Mouse (Mus musculus) neural tube, embryonic 14.5 days (tissue): ENCODE measurements around the gene Ctnna3. TPM values are rescaled to one million over a fixed set of nuclear protein-coding genes. Genes with fewer than 3 reads are reported as not detected.
"Not testable (repeated sequence)": the region's sequence is repeated elsewhere in the genome, so short reads cannot be mapped to it uniquely, and the experiment has no call there.

Experiments
- ATAC-seq: fragments of 200-750 bp; cut with Nextera tagmentation; 2 replicates; pipeline ENCODE4 v1.8.0; 2017; ENCODE audit warnings: low read depth, mild to moderate bottlenecking, moderate TSS enrichment, moderate library complexity
- H3K27ac ChIP-seq: fragments of 300-500 bp; sonication (generic); 2 replicates; pipeline ENCODE4 v1.5.1; 2014; ENCODE audit warnings: low read depth, mild to moderate bottlenecking, control low read depth, low read length, moderate library complexity, mixed read lengths
- H3K27me3 ChIP-seq: fragments of 300-500 bp; sonication (generic); 2 replicates; pipeline ENCODE4 v1.6.1; 2014; ENCODE audit warnings: low read length; ENCODE audit not compliant: control insufficient read depth, insufficient read depth
- H3K36me3 ChIP-seq: fragments of 300-500 bp; sonication (generic); 2 replicates; pipeline ENCODE4 v1.6.1; 2014; ENCODE audit warnings: low read length, mixed read lengths; ENCODE audit not compliant: control insufficient read depth, insufficient read depth
- H3K4me1 ChIP-seq: fragments of 300-500 bp; sonication (generic); 2 replicates; pipeline ENCODE4 v1.6.1; 2014; ENCODE audit warnings: low read length; ENCODE audit not compliant: control insufficient read depth, insufficient read depth
- H3K4me2 ChIP-seq: fragments of 300-500 bp; sonication (generic); 2 replicates; pipeline ENCODE4 v1.6.1; 2014; ENCODE audit warnings: mild to moderate bottlenecking, low read depth, low read length, control low read depth
- H3K4me3 ChIP-seq: fragments of 300-500 bp; sonication (generic); 2 replicates; pipeline ENCODE4 v1.5.1; 2014; ENCODE audit warnings: low read depth, low read length, control low read depth, mixed read lengths
- H3K9ac ChIP-seq: fragments of 300-500 bp; sonication (generic); replicated peaks from 2 replicates; pipeline ENCODE4 v1.6.1; 2014; ENCODE audit warnings: low read depth, mild to moderate bottlenecking, control low read depth, low read length, mixed read lengths
- H3K9me3 ChIP-seq: fragments of 300-500 bp; sonication (generic); 2 replicates; pipeline ENCODE4 v1.6.1; 2016; ENCODE audit warnings: low read length; ENCODE audit not compliant: control insufficient read depth
- WGBS: fragments of 180-500 bp; shearing (Covaris S2); extraction: QIAGEN DNeasy Blood & Tissue Kit; methylation state at CpG from one replicate; pipeline ENCODE4 v1.1.7; 2014; 5-methylcytosine and 5-hydroxymethylcytosine counted together
- polyA plus RNA-seq: library from polyadenylated mRNA; unstranded; fragments of >200 nt; fragmentation: Nextera tagmentation; extraction: Ambion mirVana; gene quantifications from 2 replicates; pipeline ENCODE4 v1.2.1, GENCODE M21; 2014

Ctnna3 gene
- polyA plus RNA-seq, 1 experiment from 2014 or later, result 16.5 TPM

- Histone ChIP-seq H3K4me2 (no peak overlapping the region), H3K36me3 (no peaks in the 10 kb centered on the region), H3K4me1 (no peaks in the 10 kb centered on the region), H3K9ac (no peak overlapping the region), H3K27me3 (no peaks in the 10 kb centered on the region), H3K27ac (no peak overlapping the region), H3K4me3 (no peak overlapping the region), H3K9me3 (no peaks in the 10 kb centered on the region)
- ATAC-seq, result no peak
These were observed 1462.6 kb downstream of the Ctnna3 start for GRCm38 (mm10) chr10:64892458-64892857.

DNA sequence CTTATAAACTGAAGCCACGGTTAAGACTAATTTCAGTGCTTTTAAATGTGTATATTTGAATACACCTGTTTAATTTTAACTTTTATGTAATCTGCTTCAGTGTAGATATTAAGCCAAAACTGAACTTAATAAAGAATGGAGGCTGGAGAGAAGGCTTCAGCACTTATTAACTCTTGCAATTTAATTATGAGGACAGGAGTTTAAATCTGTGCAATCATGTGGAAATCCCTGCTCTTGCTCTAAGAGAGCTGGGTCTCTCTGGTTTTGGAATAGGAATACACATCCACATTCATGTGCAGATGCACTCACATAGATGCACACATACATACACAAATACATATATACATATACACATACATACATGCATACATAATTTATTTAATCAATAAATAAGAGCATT, 1468.8 kb downstream of the Ctnna3 start:
- Histone ChIP-seq H3K4me3 (no peak overlapping the region), H3K27me3 (no peaks in the 10 kb centered on the region), H3K9me3 (no peaks in the 10 kb centered on the region), H3K4me2 (no peak overlapping the region), H3K9ac (no peak overlapping the region), H3K27ac (no peak overlapping the region), H3K4me1 (no peaks in the 10 kb centered on the region), H3K36me3 (no peaks in the 10 kb centered on the region)
- WGBS, result 93% methylated on average over 1 of the region's 1 CpGs
- ATAC-seq, result no peak

DNA sequence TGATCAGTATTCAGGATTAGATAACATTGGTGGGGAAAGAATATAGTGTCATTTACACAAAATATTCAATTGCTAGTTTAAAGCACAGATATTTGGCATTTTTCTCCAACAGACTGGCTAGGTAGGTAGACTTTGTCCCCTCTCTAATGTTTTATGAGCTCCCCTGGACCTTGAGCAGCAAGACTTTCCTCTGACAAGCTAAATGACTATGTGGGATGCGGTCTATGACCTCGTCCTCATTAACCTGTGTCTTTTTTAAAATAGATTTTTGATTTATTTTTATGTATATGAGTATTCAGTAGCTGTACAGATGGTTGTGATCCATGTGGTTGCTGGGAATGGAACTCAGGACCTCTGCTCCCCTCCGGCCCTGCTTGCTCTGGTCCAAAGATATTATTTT, 1471.8 kb downstream of the Ctnna3 start:
- Histone ChIP-seq H3K9ac (no peak overlapping the region), H3K4me1 (no peaks in the 10 kb centered on the region), H3K4me2 (no peak overlapping the region), H3K27ac (no peak overlapping the region), H3K36me3 (no peaks in the 10 kb centered on the region), H3K9me3 (no peaks in the 10 kb centered on the region), H3K27me3 (no peaks in the 10 kb centered on the region), H3K4me3 (no peak overlapping the region)
- WGBS, result 83% methylated on average over 3 of the region's 3 CpGs
- no peak for ATAC-seq

DNA sequence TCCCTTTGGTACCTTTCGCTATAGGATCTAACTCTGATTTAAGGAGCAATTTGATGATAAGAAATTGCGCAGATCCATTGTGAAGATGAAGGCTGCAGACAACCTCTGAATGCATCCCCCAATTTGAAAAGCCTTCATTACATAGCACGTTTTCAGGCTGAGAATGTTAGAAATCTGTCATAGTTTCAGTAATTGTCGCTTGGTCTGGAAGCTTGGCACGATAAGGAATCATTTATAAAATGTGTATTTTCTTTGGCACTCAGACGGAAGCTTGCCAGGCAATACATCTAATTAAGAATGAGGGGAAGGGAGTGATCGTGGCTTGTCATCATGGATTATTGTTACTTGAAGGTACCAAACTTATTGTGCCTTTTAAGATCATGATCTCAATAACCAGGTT, 1511.1 kb downstream of the Ctnna3 start:
- H3K9me3 ChIP-seq, result no peaks in the 10 kb centered on the region
- no peaks in the 10 kb centered on the region for H3K36me3 ChIP-seq
- no peak overlapping the region for H3K9ac ChIP-seq
- H3K4me2 ChIP-seq, result no peak overlapping the region
- WGBS, result 85% methylated on average over 7 of the region's 7 CpGs
- H3K4me1 ChIP-seq, result no peaks in the 10 kb centered on the region
- ATAC-seq, result no peak
- no peaks in the 10 kb centered on the region for H3K27me3 ChIP-seq
- no peak overlapping the region for H3K4me3 ChIP-seq
- H3K27ac ChIP-seq, result no peak overlapping the region

- Histone ChIP-seq H3K36me3 (no peaks in the 10 kb centered on the region), H3K4me1 (no peaks in the 10 kb centered on the region), H3K9ac (no peak overlapping the region), H3K4me2 (no peak overlapping the region), H3K9me3 (no peaks in the 10 kb centered on the region), H3K27me3 (no peaks in the 10 kb centered on the region), H3K27ac (no peak overlapping the region), H3K4me3 (no peak overlapping the region)
- ATAC-seq, result no peak
These were observed 1528.5 kb downstream of the Ctnna3 start for GRCm38 (mm10) chr10:64958391-64958790.

- Histone ChIP-seq H3K27me3 (no peaks in the 10 kb centered on the region), H3K4me1 (no peaks in the 10 kb centered on the region), H3K9ac (no peak overlapping the region), H3K4me2 (no peak overlapping the region), H3K27ac (no peak overlapping the region), H3K36me3 (no peaks in the 10 kb centered on the region), H3K9me3 (no peaks in the 10 kb centered on the region), H3K4me3 (no peak overlapping the region)
- no peak for ATAC-seq
- 65% methylated on average over 3 of the region's 3 CpGs for WGBS
These were observed 1563.0 kb downstream of the Ctnna3 start for GRCm38 (mm10) chr10:64992871-64993270.

DNA sequence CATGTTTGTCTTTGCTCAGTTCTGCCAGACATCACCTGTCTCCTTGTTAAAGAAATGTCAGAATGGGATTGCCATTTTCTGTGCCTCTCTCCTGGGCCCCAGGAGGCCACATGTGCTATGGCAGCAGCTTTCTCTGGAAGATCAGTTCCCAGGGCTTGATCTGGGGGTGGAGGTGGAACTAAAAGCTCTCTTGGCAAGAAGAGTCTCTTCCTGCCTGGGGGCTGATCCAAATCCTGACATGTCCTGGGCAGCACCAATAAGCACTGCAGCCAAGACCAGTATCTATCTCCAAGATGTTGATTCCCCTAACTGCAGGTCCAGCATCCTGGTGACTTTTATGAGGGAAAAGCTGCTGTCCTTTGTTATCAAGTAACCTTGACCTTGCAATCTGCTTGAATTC, 1583.6 kb downstream of the Ctnna3 start:
- H3K9me3 ChIP-seq, result no peaks in the 10 kb centered on the region
- no peaks in the 10 kb centered on the region for H3K36me3 ChIP-seq
- H3K4me1 ChIP-seq, result no peaks in the 10 kb centered on the region
- H3K27me3 ChIP-seq, result no peaks in the 10 kb centered on the region
- ATAC-seq, result no peak
- no peak overlapping the region for H3K9ac ChIP-seq
- H3K4me3 ChIP-seq, result no peak overlapping the region
- no peak overlapping the region for H3K27ac ChIP-seq
- H3K4me2 ChIP-seq, result no peak overlapping the region

DNA sequence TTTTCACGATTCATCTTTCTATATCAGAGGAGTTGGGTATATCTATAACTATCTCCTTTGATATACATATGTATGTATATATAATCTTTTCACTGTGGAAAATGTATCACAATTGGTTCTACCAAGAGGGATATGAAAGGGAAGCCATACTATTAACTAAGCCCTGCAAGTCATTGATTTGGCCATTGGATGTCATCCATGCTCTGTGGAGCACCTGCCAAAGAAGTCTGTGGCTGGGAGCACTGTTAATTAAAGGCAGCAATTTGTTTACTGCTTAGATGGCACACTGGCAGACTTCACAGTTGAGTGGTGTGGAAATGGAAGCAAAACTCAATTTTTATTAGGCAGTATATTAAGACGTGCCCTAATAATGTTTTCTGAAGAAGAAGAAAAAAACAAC, 1592.8 kb downstream of the Ctnna3 start:
- H3K4me3 ChIP-seq, result no peak overlapping the region
- no peak overlapping the region for H3K4me2 ChIP-seq
- H3K9me3 ChIP-seq, result no peaks in the 10 kb centered on the region
- no peaks in the 10 kb centered on the region for H3K27me3 ChIP-seq
- H3K4me1 ChIP-seq, result no peaks in the 10 kb centered on the region
- 85% methylated on average over 2 of the region's 2 CpGs for whole genome bisulfite sequencing
- no peak for ATAC-seq
- no peaks in the 10 kb centered on the region for H3K36me3 ChIP-seq
- no peak overlapping the region for H3K27ac ChIP-seq
- no peak overlapping the region for H3K9ac ChIP-seq

- 78% methylated on average over 1 of the region's 1 CpGs for WGBS
- not testable (repeated sequence) for H3K4me2 ChIP-seq, H3K4me3 ChIP-seq, H3K27me3 ChIP-seq, H3K36me3 ChIP-seq, ATAC-seq, H3K9me3 ChIP-seq, H3K9ac ChIP-seq, H3K4me1 ChIP-seq, H3K27ac ChIP-seq
These were observed 1603.6 kb downstream of the Ctnna3 start for GRCm38 (mm10) chr10:65033516-65033915.
